Mouse (Mus musculus): Measurements from ENCODE around the gene Exo1.

- no peak for TF ChIP-seq CTCF (conservative IDR thresholded peaks at IDR 0.05; ENCODE audit: low read length)
- TF ChIP-seq NANOG (IDR thresholded peaks at IDR 0.05; ENCODE audit: borderline replicate concordance, low read length): no peak
Observed at GRCm38 (mm10) chr1:175911207-175911606, 30.8 kb downstream of the Exo1 start.
